Mouse (Mus musculus) heart, embryonic 12.5 days (tissue): ENCODE data around the gene Armh1. TPM values are rescaled to one million over a fixed set of nuclear protein-coding genes. Genes with fewer than 3 reads are reported as not detected.

ENCODE experiments used
- ATAC-seq: fragments of 200-750 bp; cut with Nextera tagmentation; 2 replicates; pipeline ENCODE4 v1.8.0; 2017; ENCODE audit warnings: moderate TSS enrichment, moderate library complexity; ENCODE audit not compliant: insufficient number of reproducible peaks, low FRiP score
- H3K27ac ChIP-seq: fragments of 300-500 bp; sonication (generic); 2 replicates; pipeline ENCODE4 v1.5.1; 2016; ENCODE audit warnings: mild to moderate bottlenecking, moderate library complexity; ENCODE audit not compliant: poor library complexity, severe bottlenecking
- H3K27me3 ChIP-seq: fragments of 300-500 bp; sonication (generic); replicated peaks from 2 replicates; pipeline ENCODE4 v1.6.1; 2016; ENCODE audit warnings: mild to moderate bottlenecking, moderate library complexity
- H3K36me3 ChIP-seq: fragments of 300-500 bp; sonication (generic); 2 replicates; pipeline ENCODE4 v1.6.1; 2016; ENCODE audit warnings: mild to moderate bottlenecking, moderate library complexity
- H3K4me1 ChIP-seq: fragments of 300-500 bp; sonication (generic); replicated peaks from 2 replicates; pipeline ENCODE4 v1.6.1; 2016; ENCODE audit warnings: mild to moderate bottlenecking
- H3K4me2 ChIP-seq: fragments of 300-500 bp; sonication (generic); 2 replicates; pipeline ENCODE4 v1.6.1; 2016; ENCODE audit warnings: mild to moderate bottlenecking, moderate library complexity
- H3K4me3 ChIP-seq: fragments of 300-500 bp; sonication (generic); 2 replicates; pipeline ENCODE4 v1.5.1; 2016; ENCODE audit warnings: mild to moderate bottlenecking
- H3K9ac ChIP-seq: fragments of 300-500 bp; sonication (generic); 2 replicates; pipeline ENCODE4 v1.6.1; 2016; ENCODE audit warnings: mild to moderate bottlenecking, moderate library complexity
- H3K9me3 ChIP-seq: fragments of 300-500 bp; sonication (generic); replicated peaks from 2 replicates; pipeline ENCODE4 v1.6.1; 2016; ENCODE audit warnings: mild to moderate bottlenecking, moderate library complexity
- WGBS: fragments of 180-500 bp; shearing (Covaris S2); methylation state at CpG from one replicate; pipeline ENCODE4 v1.1.7; 2016; 5-methylcytosine and 5-hydroxymethylcytosine counted together
- polyA plus RNA-seq: library from polyadenylated mRNA; unstranded; fragments of >200 nt; fragmentation: Nextera tagmentation; extraction: Ambion mirVana; gene quantifications from 2 replicates; pipeline ENCODE4 v1.2.1, GENCODE M21; 2016

Gene Armh1
- polyA plus RNA-seq, 1 experiment from 2014 or later: 0.70 TPM

DNA sequence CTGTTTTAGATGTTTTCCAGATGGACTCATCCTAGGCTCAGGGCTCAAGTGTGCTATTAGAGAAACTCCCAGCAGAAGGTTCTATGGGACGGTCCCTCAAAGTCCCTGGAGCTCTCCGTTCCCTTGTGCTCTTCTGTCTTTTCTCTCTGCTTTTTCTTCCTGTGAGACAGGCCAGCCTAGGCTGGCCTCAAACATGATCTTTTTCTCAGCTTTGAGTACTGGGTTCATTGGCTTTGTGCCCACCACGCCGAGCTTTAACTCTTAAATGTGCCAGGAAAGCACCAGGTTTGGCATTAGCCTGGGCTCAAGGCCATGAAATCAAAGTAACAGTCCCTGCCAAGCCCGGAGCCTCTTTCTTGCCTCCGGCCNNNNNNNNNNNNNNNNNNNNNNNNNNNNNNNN lies 11.1 kb downstream of the Armh1 start:
- H3K4me2 ChIP-seq: no peak overlapping the region
- 0 out of 2 replicates have a peak, but pooled peaks cover 9% of the 10 kb centered on the region for H3K9me3 ChIP-seq
- H3K36me3 ChIP-seq: no peaks in the 10 kb centered on the region
- 0 out of 2 replicates have a peak, but pooled peaks cover 8% of the 10 kb centered on the region for H3K4me1 ChIP-seq
- H3K4me3 ChIP-seq: no peak overlapping the region
- ATAC-seq: no peak
- WGBS: 81% methylated on average over 6 of the region's 6 CpGs
- no peak overlapping the region for H3K27ac ChIP-seq
- no peak overlapping the region for H3K9ac ChIP-seq
- H3K27me3 ChIP-seq: no peaks in the 10 kb centered on the region

- no peaks in the 10 kb centered on the region for H3K36me3 ChIP-seq
- WGBS: 46% methylated on average over 2 of the region's 2 CpGs
- no peak for ATAC-seq
- H3K27ac ChIP-seq: no peak overlapping the region
- H3K9ac ChIP-seq: no peak overlapping the region
- H3K9me3 ChIP-seq: 0 out of 2 replicates have a peak, but pooled peaks cover 9% of the 10 kb centered on the region
- H3K4me1 ChIP-seq: 0 out of 2 replicates have a peak, but pooled peaks cover 8% of the 10 kb centered on the region
- H3K27me3 ChIP-seq: 0 out of 2 replicates have a peak, but pooled peaks cover 2% of the 10 kb centered on the region
- H3K4me2 ChIP-seq: no peak overlapping the region
- H3K4me3 ChIP-seq: no peak overlapping the region
These were observed 12.8 kb downstream of the Armh1 start for GRCm38 (mm10) chr4:117239153-117239552.

GRCm38 (mm10) chr4:117235822-117236221 lies 16.1 kb downstream of the Armh1 start:
- H3K9ac ChIP-seq: no peak overlapping the region
- 0 out of 2 replicates have a peak, but pooled peaks cover 9% of the 10 kb centered on the region for H3K9me3 ChIP-seq
- H3K36me3 ChIP-seq: no peaks in the 10 kb centered on the region
- no peak overlapping the region for H3K27ac ChIP-seq
- 0 out of 2 replicates have a peak, but pooled peaks cover 2% of the 10 kb centered on the region for H3K27me3 ChIP-seq
- no peak overlapping the region for H3K4me3 ChIP-seq
- no peak overlapping the region for H3K4me2 ChIP-seq
- 50% methylated on average over 4 of the region's 4 CpGs for WGBS
- ATAC-seq: no peak
- H3K4me1 ChIP-seq: no peaks in the 10 kb centered on the region

DNA sequence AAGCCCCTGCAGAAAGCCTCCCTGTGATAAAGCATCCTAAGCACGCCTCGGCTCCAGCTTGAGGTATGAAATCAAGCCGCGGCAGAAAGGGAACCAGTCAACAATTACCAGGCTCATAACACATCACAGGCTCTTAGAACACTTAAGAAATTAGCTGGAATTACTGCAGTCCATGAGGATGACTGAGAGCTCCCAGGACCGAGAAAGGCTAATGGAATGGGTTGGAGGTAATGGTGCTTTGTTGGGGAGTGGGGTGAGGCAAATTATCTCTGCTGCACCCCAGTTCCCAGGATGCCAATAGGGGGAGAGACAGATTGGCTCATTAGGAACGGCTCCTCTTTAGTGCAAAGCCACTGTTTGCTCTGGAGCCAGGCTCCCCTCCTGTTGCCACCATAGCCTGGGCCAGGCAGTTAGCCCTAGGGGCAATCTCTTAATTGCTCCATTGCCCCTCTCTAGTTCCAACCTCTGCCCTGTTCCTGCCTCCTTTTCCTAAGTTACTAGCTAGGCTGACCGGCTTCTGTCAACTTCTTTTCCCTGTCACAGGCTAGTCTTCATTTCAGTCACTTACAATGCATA lies 17.7 kb downstream of the Armh1 start:
- no peaks in the 10 kb centered on the region for H3K36me3 ChIP-seq
- 0 out of 2 replicates have a peak, but pooled peaks cover 9% of the 10 kb centered on the region for H3K9me3 ChIP-seq
- no peak overlapping the region for H3K27ac ChIP-seq
- H3K4me2 ChIP-seq: no peak overlapping the region
- no peak overlapping the region for H3K4me3 ChIP-seq
- 68% methylated on average over 7 of the region's 7 CpGs for WGBS
- no peaks in the 10 kb centered on the region for H3K4me1 ChIP-seq
- H3K9ac ChIP-seq: no peak overlapping the region
- ATAC-seq: no peak
- 0 out of 2 replicates have a peak, but pooled peaks cover 2% of the 10 kb centered on the region for H3K27me3 ChIP-seq

DNA sequence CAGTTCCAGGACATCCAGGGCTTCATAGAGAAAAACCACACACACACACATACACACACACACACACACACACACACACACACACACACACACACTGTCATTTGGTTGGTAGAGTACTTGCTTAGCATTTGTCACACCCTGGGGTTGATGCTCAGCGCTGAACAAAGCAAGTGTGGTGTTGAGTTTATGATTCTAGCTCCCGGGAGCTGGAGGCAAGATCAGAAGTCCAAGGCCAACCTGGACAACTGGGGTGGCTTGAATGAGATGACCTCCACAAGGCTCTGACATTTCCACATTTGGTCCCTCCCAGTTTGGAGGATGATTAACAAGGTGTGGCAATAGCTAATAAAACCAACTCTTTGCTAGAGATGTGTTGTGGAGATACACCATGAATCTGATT lies 20.7 kb downstream of the Armh1 start:
- Histone ChIP-seq H3K27me3 (0 out of 2 replicates have a peak, but pooled peaks cover 2% of the 10 kb centered on the region), H3K9me3 (0 out of 2 replicates have a peak, but pooled peaks cover 1% of the 10 kb centered on the region), H3K36me3 (no peaks in the 10 kb centered on the region), H3K4me3 (no peak overlapping the region), H3K4me2 (no peak overlapping the region), H3K9ac (no peak overlapping the region), H3K4me1 (no peaks in the 10 kb centered on the region), H3K27ac (no peak overlapping the region)
- ATAC-seq: no peak
- 86% methylated on average over 2 of the region's 2 CpGs for WGBS

DNA sequence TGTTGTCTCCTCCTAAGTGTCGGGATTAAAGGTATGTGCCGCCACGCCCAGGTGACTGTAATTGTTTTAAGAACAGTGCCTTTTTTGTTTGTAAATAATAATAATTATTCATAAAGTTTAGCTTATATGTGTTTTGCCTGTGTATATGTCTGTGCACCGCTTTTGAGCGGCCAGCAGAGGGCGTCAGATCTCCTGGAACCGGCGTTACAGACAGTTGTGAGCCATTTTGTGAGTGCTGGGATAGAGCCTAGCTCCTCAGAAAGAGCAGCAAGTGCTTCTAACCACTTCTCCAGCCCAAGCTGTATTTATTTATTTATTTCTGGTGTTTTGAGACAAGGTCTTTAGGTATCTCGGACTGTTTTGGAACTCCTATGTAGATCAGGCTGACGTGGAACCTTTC lies 21.6 kb downstream of the Armh1 start:
- no peak overlapping the region for H3K4me2 ChIP-seq
- no peaks in the 10 kb centered on the region for H3K9me3 ChIP-seq
- no peak overlapping the region for H3K9ac ChIP-seq
- H3K36me3 ChIP-seq: no peaks in the 10 kb centered on the region
- H3K4me1 ChIP-seq: no peaks in the 10 kb centered on the region
- no peak overlapping the region for H3K27ac ChIP-seq
- no peak for ATAC-seq
- H3K27me3 ChIP-seq: 0 out of 2 replicates have a peak, but pooled peaks cover 2% of the 10 kb centered on the region
- no peak overlapping the region for H3K4me3 ChIP-seq
- 49% methylated on average over 10 of the region's 10 CpGs for WGBS

GRCm38 (mm10) chr4:117229590-117229989 lies 22.3 kb downstream of the Armh1 start:
- H3K27me3 ChIP-seq: no peaks in the 10 kb centered on the region
- no peak overlapping the region for H3K4me3 ChIP-seq
- no peak overlapping the region for H3K9ac ChIP-seq
- no peak for ATAC-seq
- no peaks in the 10 kb centered on the region for H3K9me3 ChIP-seq
- H3K4me2 ChIP-seq: no peak overlapping the region
- no peak overlapping the region for H3K27ac ChIP-seq
- no peaks in the 10 kb centered on the region for H3K36me3 ChIP-seq
- peaks cover 1% of the 10 kb centered on the region; the same call in 1 of the 2 replicates for H3K4me1 ChIP-seq
- WGBS: 57% methylated on average over 15 of the region's 15 CpGs

- Histone ChIP-seq H3K4me1 (peaks cover 8% of the 10 kb centered on the region), H3K27ac (no peak overlapping the region), H3K9ac (no peak overlapping the region), H3K36me3 (no peaks in the 10 kb centered on the region), H3K9me3 (no peaks in the 10 kb centered on the region), H3K4me3 (no peak overlapping the region), H3K4me2 (no peak overlapping the region), H3K27me3 (no peaks in the 10 kb centered on the region)
- ATAC-seq: no peak
These were observed 26.7 kb downstream of the Armh1 start for GRCm38 (mm10) chr4:117225250-117225649.

DNA sequence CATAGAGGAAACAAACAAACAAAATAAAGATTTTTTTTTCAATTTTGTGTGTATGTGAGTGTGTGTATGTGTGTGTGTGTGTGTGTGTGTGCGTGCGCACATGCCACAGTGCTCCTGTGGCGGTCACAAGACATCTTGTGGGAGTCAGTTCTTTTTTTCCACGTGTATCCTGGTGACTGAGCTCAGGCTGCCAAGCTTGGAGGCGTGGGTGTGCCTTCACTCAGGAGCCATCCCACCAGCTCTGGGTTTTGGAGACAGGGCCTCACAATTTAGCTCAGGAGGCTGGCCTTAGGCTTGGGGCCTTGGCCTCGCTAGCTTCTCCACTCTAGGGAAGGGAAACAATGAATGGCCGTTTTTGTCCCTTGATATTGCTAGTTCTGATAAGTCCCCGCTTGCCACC lies 27.8 kb downstream of the Armh1 start:
- Histone ChIP-seq H3K4me3 (no peak overlapping the region), H3K9me3 (no peaks in the 10 kb centered on the region), H3K27me3 (no peaks in the 10 kb centered on the region), H3K27ac (no peak overlapping the region), H3K4me1 (peaks cover 8% of the 10 kb centered on the region), H3K36me3 (no peaks in the 10 kb centered on the region), H3K9ac (no peak overlapping the region), H3K4me2 (no peak overlapping the region)
- ATAC-seq: no peak
- 60% methylated on average over 8 of the region's 8 CpGs for WGBS

GRCm38 (mm10) chr4:117223001-117223400 lies 28.9 kb downstream of the Armh1 start:
- no peak overlapping the region for H3K4me2 ChIP-seq
- no peak overlapping the region for H3K9ac ChIP-seq
- H3K27me3 ChIP-seq: no peaks in the 10 kb centered on the region
- WGBS: 64% methylated on average over 5 of the region's 5 CpGs
- H3K9me3 ChIP-seq: no peaks in the 10 kb centered on the region
- H3K27ac ChIP-seq: no peak overlapping the region
- ATAC-seq: no peak
- no peak overlapping the region for H3K4me3 ChIP-seq
- peaks cover 8% of the 10 kb centered on the region for H3K4me1 ChIP-seq
- H3K36me3 ChIP-seq: no peaks in the 10 kb centered on the region

GRCm38 (mm10) chr4:117221836-117222235 lies 30.1 kb downstream of the Armh1 start:
- H3K4me1 ChIP-seq: peaks cover 8% of the 10 kb centered on the region
- ATAC-seq: no peak
- 79% methylated on average over 9 of the region's 9 CpGs for WGBS
- no peak overlapping the region for H3K9ac ChIP-seq
- no peak overlapping the region for H3K4me3 ChIP-seq
- H3K36me3 ChIP-seq: no peaks in the 10 kb centered on the region
- no peak overlapping the region for H3K4me2 ChIP-seq
- H3K27me3 ChIP-seq: no peaks in the 10 kb centered on the region
- H3K9me3 ChIP-seq: no peaks in the 10 kb centered on the region
- H3K27ac ChIP-seq: no peak overlapping the region
